Mouse (Mus musculus): ENCODE measurements around the gene Gm7073. TPM values are rescaled to one million over a fixed set of nuclear protein-coding genes. Genes with fewer than 3 reads are reported as not detected.
A peak's percentile ranks its signal among the peaks of the same experiment; 100 is the strongest.

Gene Gm7073
- polyA plus RNA-seq, 1 experiment from 2014 or later, result not detected

DNA sequence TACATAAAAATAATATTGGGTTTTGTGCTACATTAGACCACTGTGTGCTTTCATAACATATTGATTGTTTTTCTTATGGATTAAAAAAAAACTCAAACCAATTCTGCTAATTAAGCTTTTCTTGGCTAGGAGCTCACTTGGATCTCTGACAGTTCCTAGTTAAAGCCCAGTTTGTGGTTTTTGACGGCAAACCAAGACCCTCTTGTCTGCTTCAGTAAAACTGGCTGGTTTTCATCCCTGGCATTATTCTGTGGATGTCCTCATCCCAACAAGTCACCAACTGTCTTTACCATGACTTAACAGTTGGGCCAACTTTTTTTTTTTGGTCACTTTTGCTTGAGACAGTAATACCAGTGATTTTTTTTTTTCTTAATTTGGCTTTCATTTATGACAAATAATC is 3.9 kb upstream of the Gm7073 start:
- Histone ChIP-seq H3K27me3 (ENCODE audit: control insufficient read depth, insufficient read depth, low read length) (no peaks in the 10 kb centered on the region), H3K9me3 (ENCODE audit: control insufficient read depth, low read depth, low read length) (no peaks in the 10 kb centered on the region), H3K4me3 (ENCODE audit: low read depth, low read length) (no peak overlapping the region), H3K4me2 (replicated peaks; ENCODE audit: low read depth, low read length) (no peak overlapping the region), H3K4me1 (ENCODE audit: control insufficient read depth, insufficient read depth, low read length) (no peaks in the 10 kb centered on the region), H3K9ac (replicated peaks; ENCODE audit: low read depth, low read length) (no peak overlapping the region), H3K36me3 (ENCODE audit: control insufficient read depth, insufficient read depth, low read length) (no peaks in the 10 kb centered on the region), H3K27ac (ENCODE audit: low read length) (no peak overlapping the region)
- WGBS, result 77% methylated on average over 1 of the region's 1 CpGs
- no peak for ATAC-seq (ENCODE audit: insufficient number of reproducible peaks, insufficient read depth, low FRiP score, low read depth)

DNA sequence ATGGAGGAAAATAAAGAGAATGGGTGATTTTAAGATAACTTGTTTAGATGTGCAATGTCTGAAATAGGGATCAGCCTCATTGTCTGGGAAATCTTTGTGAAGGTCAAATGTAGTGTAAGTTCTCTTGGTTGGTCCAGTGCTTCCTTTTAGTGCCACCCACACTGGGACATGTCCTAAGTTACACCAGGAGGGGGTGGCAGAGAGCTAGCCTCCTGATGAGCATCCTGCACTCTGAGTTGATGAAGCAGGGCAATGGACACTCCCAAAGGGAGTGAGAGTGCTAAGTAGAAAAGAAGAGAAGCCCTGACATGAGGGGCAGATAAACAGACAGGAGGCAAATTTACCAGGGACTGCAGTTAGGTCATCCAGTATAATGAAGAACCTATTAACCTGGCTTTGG is 35.1 kb downstream of the Gm7073 start:
- no peak for ATAC-seq (ENCODE audit: insufficient number of reproducible peaks, insufficient read depth, low FRiP score, low read depth)
- H3K27ac ChIP-seq (ENCODE audit: low read length), result no peak overlapping the region
- no peaks in the 10 kb centered on the region for H3K27me3 ChIP-seq (ENCODE audit: control insufficient read depth, insufficient read depth, low read length)
- no peaks in the 10 kb centered on the region for H3K36me3 ChIP-seq (ENCODE audit: control insufficient read depth, insufficient read depth, low read length)
- no peaks in the 10 kb centered on the region for H3K9me3 ChIP-seq (ENCODE audit: control insufficient read depth, low read depth, low read length)
- no peak overlapping the region for H3K9ac ChIP-seq (replicated peaks; ENCODE audit: low read depth, low read length)
- no peak overlapping the region for H3K4me2 ChIP-seq (replicated peaks; ENCODE audit: low read depth, low read length)
- no peaks in the 10 kb centered on the region for H3K4me1 ChIP-seq (ENCODE audit: control insufficient read depth, insufficient read depth, low read length)
- no peak overlapping the region for H3K4me3 ChIP-seq (ENCODE audit: low read depth, low read length)

GRCm38 (mm10) chrX:60497750-60498149 is 41.3 kb downstream of the Gm7073 start:
- H3K4me1 ChIP-seq (ENCODE audit: control insufficient read depth, insufficient read depth, low read length), result no peaks in the 10 kb centered on the region
- H3K9ac ChIP-seq (replicated peaks; ENCODE audit: low read depth, low read length), result no peak overlapping the region
- 81% methylated on average over 1 of the region's 1 CpGs for WGBS

DNA sequence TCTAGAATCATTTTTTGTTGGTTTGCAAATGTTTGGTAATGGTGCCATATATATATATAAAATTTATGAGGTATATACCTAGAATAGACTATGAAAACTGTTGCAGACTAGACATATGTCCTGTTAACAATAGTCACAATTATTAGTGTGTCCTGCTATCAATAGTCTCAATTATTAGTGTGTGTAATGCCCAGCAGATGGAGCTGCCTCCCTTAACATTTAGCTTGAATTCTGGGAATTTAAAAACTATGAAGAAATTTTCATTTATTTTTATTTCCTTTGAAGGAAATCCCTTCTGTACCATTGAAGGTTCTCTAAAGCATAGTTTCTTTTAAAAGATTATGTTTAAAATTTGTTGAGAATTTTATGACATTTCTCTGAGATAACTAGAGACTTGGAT is 43.7 kb downstream of the Gm7073 start:
- no peaks in the 10 kb centered on the region for H3K27me3 ChIP-seq (ENCODE audit: control insufficient read depth, insufficient read depth, low read length)
- H3K36me3 ChIP-seq (ENCODE audit: control insufficient read depth, insufficient read depth, low read length), result no peaks in the 10 kb centered on the region
- no peak overlapping the region for H3K4me3 ChIP-seq (ENCODE audit: low read depth, low read length)
- no peaks in the 10 kb centered on the region for H3K4me1 ChIP-seq (ENCODE audit: control insufficient read depth, insufficient read depth, low read length)
- no peak overlapping the region for H3K27ac ChIP-seq (ENCODE audit: low read length)
- H3K9ac ChIP-seq (replicated peaks; ENCODE audit: low read depth, low read length), result no peak overlapping the region
- no peaks in the 10 kb centered on the region for H3K9me3 ChIP-seq (ENCODE audit: control insufficient read depth, low read depth, low read length)
- ATAC-seq (ENCODE audit: insufficient number of reproducible peaks, insufficient read depth, low FRiP score, low read depth), result no peak
- no peak overlapping the region for H3K4me2 ChIP-seq (replicated peaks; ENCODE audit: low read depth, low read length)

More at GRCm38 (mm10) chrX:60497750-60498149, 41.3 kb downstream of the Gm7073 start:
- Histone ChIP-seq H3K4me3 (ENCODE audit: low read depth, low read length) (no peak overlapping the region), H3K36me3 (ENCODE audit: control insufficient read depth, insufficient read depth, low read length) (no peaks in the 10 kb centered on the region), H3K27me3 (ENCODE audit: control insufficient read depth, insufficient read depth, low read length) (no peaks in the 10 kb centered on the region), H3K9me3 (ENCODE audit: control insufficient read depth, low read depth, low read length) (no peaks in the 10 kb centered on the region), H3K27ac (ENCODE audit: low read length) (no peak overlapping the region), H3K4me2 (replicated peaks; ENCODE audit: low read depth, low read length) (no peak overlapping the region)
- ATAC-seq (ENCODE audit: insufficient number of reproducible peaks, insufficient read depth, low FRiP score, low read depth), result no peak

GRCm38 (mm10) chrX:60463786-60464185 is 75.3 kb downstream of the Gm7073 start:
- Histone ChIP-seq H3K36me3 (ENCODE audit: control insufficient read depth, insufficient read depth, low read length) (no peaks in the 10 kb centered on the region), H3K27ac (ENCODE audit: low read length) (no peak overlapping the region), H3K4me3 (ENCODE audit: low read depth, low read length) (no peak overlapping the region), H3K4me1 (ENCODE audit: control insufficient read depth, insufficient read depth, low read length) (no peaks in the 10 kb centered on the region), H3K27me3 (ENCODE audit: control insufficient read depth, insufficient read depth, low read length) (no peaks in the 10 kb centered on the region), H3K9me3 (ENCODE audit: control insufficient read depth, low read depth, low read length) (no peaks in the 10 kb centered on the region), H3K4me2 (replicated peaks; ENCODE audit: low read depth, low read length) (no peak overlapping the region), H3K9ac (replicated peaks; ENCODE audit: low read depth, low read length) (no peak overlapping the region)
- no peak for ATAC-seq (ENCODE audit: insufficient number of reproducible peaks, insufficient read depth, low FRiP score, low read depth)
- WGBS, result 22% methylated on average over 2 of the region's 2 CpGs

GRCm38 (mm10) chrX:60414563-60415111 is 124.4 kb downstream of the Gm7073 start:
- H3K27ac ChIP-seq (ENCODE audit: low read length), result no peak overlapping the region
- no peak overlapping the region for H3K9ac ChIP-seq (replicated peaks; ENCODE audit: low read depth, low read length)
- H3K36me3 ChIP-seq (ENCODE audit: control insufficient read depth, insufficient read depth, low read length), result no peaks in the 10 kb centered on the region
- no peaks in the 10 kb centered on the region for H3K4me1 ChIP-seq (ENCODE audit: control insufficient read depth, insufficient read depth, low read length)
- WGBS, result 60% methylated on average over 4 of the region's 4 CpGs
- no peaks in the 10 kb centered on the region for H3K27me3 ChIP-seq (ENCODE audit: control insufficient read depth, insufficient read depth, low read length)
- H3K9me3 ChIP-seq (ENCODE audit: control insufficient read depth, low read depth, low read length), result no peaks in the 10 kb centered on the region
- H3K4me2 ChIP-seq (replicated peaks; ENCODE audit: low read depth, low read length), result no peak overlapping the region
- H3K4me3 ChIP-seq (ENCODE audit: low read depth, low read length), result no peak overlapping the region
- no peak for ATAC-seq (ENCODE audit: insufficient number of reproducible peaks, insufficient read depth, low FRiP score, low read depth)

GRCm38 (mm10) chrX:60405681-60406080 is 133.4 kb downstream of the Gm7073 start:
- Histone ChIP-seq H3K36me3 (ENCODE audit: control insufficient read depth, insufficient read depth, low read length) (no peaks in the 10 kb centered on the region), H3K27me3 (ENCODE audit: control insufficient read depth, insufficient read depth, low read length) (no peaks in the 10 kb centered on the region), H3K4me1 (ENCODE audit: control insufficient read depth, insufficient read depth, low read length) (no peaks in the 10 kb centered on the region), H3K4me2 (replicated peaks; ENCODE audit: low read depth, low read length) (no peak overlapping the region), H3K4me3 (ENCODE audit: low read depth, low read length) (no peak overlapping the region), H3K9me3 (ENCODE audit: control insufficient read depth, low read depth, low read length) (no peaks in the 10 kb centered on the region), H3K27ac (ENCODE audit: low read length) (no peak overlapping the region), H3K9ac (replicated peaks; ENCODE audit: low read depth, low read length) (no peak overlapping the region)
- 70% methylated on average over 4 of the region's 4 CpGs for WGBS
- ATAC-seq (ENCODE audit: insufficient number of reproducible peaks, insufficient read depth, low FRiP score, low read depth), result no peak

GRCm38 (mm10) chrX:60404668-60405044 is 134.4 kb downstream of the Gm7073 start:
- peak; percentile 93 for ATAC-seq (ENCODE audit: insufficient number of reproducible peaks, insufficient read depth, low FRiP score, low read depth)
- no peaks in the 10 kb centered on the region for H3K36me3 ChIP-seq (ENCODE audit: control insufficient read depth, insufficient read depth, low read length)
- 11% methylated on average over 17 of the region's 17 CpGs for WGBS

More at GRCm38 (mm10) chrX:60404668-60405044, 134.4 kb downstream of the Gm7073 start:
- Histone ChIP-seq H3K27ac (ENCODE audit: low read length) (peak overlapping the region; percentile 96), H3K9me3 (ENCODE audit: control insufficient read depth, low read depth, low read length) (no peaks in the 10 kb centered on the region), H3K27me3 (ENCODE audit: control insufficient read depth, insufficient read depth, low read length) (no peaks in the 10 kb centered on the region), H3K4me2 (replicated peaks; ENCODE audit: low read depth, low read length) (peak overlapping the region; percentile 26; the same call in 1 of the 2 replicates), H3K9ac (replicated peaks; ENCODE audit: low read depth, low read length) (peak overlapping the region; percentile 62), H3K4me1 (ENCODE audit: control insufficient read depth, insufficient read depth, low read length) (no peaks in the 10 kb centered on the region), H3K4me3 (ENCODE audit: low read depth, low read length) (peak overlapping the region; percentile 56)
